Mouse (Mus musculus) bone marrow, adult 2 months (tissue): Measurements from ENCODE around the gene Rgs2.

Experiments used
- CTCF ChIP-seq: fragments of 200-500 bp; IDR thresholded peaks from 2 replicates; pipeline ENCODE4 v1.5.1; 2011; ENCODE audit warnings: low read length, control low read depth; ENCODE audit not compliant: control insufficient read depth, insufficient read depth
- POLR2A ChIP-seq: fragments of 200-500 bp; IDR thresholded peaks from 2 replicates; pipeline ENCODE4 v1.6.1; 2011; ENCODE audit warnings: low read depth, mild to moderate bottlenecking, control low read depth, low read length, borderline replicate concordance; ENCODE audit not compliant: control insufficient read depth

- no peak for TF ChIP-seq CTCF
- no peak for TF ChIP-seq POLR2A
These were observed 37.9 kb upstream of the Rgs2 start for GRCm38 (mm10) chr1:144041826-144042225.
